Mouse (Mus musculus): Measurements from ENCODE around the gene Chn2.

Chn2 gene

DNA sequence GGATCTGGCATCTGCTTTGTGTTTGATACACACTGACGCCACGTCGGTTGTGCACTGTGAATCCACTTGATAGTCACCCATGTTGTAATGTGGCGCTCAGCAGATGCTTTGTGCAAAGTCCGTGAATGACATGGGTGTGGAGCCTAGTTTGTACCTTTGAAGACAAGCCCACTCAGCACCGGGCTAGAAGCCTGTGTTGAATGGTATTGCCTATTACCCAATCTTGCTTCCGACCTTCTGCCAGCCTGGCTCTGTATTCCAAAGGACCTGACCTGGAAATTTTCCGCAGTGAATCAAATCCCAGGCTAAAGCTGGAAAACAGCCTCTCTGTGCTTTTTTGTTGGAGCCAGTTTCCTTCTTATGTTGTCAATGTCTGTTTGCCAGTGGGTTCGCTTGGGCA lies 197.1 kb downstream of the Chn2 start:
- 85% methylated on average over 9 of the region's 9 CpGs for WGBS

DNA sequence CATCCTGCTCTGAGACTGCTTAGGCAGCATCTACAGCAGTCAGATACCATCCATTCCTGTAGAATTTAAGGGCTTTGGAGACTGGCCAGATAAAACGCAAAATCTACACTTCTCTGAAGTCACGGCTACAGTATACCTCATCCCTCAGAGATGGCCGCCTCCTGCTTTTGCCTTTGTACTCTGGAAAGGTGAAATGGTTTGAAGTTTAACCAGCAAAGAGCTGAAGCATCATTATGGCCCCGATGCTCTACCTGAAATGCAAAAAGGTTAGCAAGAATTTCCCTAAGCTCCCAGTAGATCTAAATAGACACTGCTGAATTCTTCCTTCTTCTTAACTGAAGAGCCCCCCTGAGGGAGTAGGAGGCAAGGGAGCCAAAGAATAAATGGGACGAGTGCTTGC lies 202.4 kb downstream of the Chn2 start:
- 50% methylated on average over 5 of the region's 5 CpGs for WGBS

DNA sequence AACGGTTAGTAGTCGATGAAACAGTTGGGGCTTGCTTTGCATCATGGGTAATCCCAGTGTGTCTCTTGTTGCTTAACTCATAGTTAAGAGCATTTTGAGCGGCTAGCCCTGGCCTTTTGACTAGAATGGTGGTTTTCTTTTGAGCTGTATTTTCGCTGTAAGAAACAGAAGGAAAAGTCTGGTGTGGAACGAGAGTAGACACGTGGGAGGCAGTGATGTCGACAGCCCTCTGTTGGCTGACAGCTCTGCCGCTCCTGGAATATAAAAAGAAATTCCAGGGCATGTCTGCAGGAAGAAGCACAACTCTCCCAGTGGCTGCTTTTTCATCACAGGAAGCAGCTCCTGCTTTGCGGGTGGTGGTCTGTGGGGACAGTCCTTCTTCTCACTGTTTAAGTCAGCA lies 202.9 kb downstream of the Chn2 start:
- WGBS = 18% methylated on average over 9 of the region's 9 CpGs

DNA sequence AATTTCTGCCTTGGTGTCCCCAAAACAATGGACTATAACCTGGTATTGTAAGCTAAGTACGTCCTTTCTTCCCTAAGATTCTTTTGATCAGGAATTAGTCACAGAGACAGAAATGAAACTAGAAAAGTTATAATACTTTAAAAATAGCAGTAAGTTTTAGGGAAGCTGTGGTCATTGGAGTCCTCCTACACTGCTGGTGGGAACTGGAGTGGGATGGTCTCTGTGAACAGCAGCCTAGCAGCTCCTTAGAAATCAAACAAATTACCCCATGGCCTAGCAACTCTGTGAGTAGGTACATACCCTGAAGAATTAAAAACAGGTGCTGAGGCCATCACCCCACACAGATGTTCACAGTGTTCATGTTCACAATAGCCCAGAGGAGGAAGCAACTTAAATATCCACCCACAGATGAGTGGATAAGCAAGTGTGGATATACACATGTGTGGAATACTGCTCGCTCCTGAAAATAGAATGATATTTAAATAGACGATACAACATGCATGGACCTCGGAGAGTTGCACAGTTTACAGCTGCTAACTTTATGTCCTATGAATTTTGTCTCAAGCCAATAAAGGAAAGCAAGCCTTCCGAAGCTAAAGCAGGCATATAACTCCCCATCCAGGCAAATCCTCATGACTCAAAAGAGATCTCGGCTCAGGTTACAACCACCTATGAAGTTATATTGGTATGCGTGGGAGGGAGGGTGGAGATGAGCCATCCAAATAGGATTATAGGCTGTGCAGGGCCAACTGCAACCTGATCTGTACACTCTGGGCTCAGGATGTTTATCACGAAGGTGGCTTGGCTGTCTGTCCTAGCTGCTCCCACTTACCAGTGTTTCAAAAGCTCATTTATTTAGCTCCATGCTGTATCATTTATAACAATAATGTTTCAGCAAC lies 209.2 kb downstream of the Chn2 start:
- 54% methylated on average over 8 of the region's 8 CpGs for WGBS

DNA sequence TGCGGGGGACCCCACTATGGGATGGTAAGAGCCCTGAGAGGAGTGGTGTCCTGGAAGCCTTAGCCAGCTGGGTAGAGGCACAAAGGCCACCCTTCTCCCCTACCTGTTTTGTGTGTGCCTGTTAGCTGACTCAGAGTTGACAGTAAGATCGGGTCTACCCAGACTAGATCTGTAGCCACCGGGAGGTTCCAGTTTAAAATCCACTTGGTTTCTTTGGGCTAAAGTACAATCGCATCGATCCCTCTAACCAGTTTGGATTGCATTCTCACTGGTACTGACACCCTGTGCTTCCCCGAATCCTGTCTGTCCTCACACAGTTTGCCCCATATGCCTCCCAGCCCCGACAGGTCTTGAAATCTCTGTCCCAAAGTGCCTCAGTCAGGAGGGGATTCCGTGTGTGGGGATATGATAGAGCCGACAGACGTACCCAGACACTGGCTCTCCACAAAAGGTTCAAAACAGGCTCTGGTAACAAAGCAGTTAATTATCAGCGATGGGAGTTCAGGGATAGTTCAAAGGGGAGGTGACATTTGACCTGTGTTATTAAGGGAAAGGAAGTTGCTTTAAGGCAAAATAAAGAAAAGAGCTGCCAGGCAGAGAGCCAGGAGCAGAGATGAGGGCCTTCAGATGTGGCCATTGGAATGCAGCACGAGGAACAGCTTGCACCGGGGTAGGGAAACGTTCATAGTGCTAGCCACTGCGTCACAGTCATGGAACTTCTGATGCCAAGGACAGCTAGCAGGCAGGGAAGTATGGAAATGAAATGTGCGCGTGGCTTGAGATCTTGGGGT lies 212.2 kb downstream of the Chn2 start:
- whole genome bisulfite sequencing = 72% methylated on average over 17 of the region's 17 CpGs

DNA sequence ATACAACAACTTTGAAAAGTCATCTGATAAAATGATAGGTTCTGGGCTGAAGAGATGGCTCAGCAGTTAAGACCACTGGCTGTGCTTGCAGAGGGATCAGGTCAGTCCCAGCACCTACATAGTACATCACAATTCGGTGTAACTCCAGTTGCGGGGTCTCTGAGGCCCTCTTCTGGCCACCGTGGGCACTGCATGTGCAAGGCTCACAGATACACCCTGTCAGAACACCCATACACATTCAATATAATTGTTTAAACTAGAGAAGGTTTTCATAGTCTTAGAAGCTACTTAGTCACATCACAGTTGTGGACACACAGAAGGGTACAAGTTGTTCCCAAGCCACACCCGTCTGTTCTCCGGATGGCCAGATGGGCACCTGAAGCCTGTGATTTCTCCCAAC lies 213.9 kb downstream of the Chn2 start:
- WGBS = 62% methylated on average over 5 of the region's 5 CpGs

DNA sequence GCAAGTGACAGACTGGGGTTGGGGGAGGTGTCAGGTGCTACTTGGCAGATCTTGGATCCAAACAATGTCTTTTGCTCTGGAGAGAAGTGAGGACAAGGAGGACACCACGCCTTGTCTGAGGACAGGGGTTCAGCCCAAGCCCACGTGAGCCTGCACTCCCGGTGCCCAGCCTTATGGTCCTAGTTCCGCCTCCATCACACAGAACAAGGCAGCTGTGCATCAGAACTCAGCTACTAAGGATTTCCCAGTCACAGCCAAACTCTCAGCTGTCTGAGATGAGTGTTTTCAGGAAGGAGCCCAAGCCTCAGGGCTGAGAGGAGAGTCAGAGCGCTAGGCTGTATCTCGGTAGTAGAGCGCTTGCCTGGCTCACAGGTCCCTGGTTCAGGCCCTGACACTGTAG lies 214.5 kb downstream of the Chn2 start:
- 56% methylated on average over 7 of the region's 7 CpGs for WGBS

DNA sequence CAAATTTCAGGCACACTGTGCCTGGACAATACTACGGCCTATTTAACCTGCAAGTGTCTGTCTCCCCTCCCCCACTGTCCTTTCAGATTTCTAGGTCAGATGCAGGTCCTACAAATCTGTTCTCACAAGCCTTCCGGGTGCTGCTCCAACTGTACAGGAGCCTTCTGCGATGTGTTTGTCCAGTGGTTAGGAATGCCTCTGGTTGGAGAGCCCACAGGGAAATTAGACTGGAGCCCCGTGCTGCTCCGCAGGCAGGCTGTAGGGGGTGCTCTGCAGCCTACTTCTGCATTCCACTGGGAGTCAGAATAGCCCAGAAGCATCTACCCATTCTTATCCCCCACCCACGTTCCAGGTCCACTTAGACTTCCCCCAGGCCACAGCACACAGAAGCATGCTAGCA lies 215.4 kb downstream of the Chn2 start:
- 71% methylated on average over 6 of the region's 6 CpGs for WGBS

DNA sequence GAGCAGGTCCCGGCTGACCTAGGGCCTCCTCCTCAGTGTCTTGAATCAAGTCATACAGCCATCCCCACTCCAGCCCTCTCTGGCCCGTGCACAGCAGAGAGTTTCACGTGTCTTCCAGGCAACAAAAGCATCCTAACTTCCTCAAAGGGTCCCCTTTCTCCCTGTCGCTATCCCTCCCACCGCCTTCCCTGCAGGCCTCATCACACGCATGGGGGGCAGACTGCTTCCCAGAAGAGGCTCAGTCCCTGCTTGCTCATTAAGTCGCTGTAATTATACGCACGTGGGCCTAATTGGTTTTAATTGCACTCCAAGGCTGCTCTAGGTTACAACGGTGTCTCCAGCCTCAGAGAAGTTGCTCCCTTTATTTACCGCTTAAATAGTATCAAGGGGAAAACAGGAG lies 216.0 kb downstream of the Chn2 start:
- WGBS = 56% methylated on average over 11 of the region's 11 CpGs

DNA sequence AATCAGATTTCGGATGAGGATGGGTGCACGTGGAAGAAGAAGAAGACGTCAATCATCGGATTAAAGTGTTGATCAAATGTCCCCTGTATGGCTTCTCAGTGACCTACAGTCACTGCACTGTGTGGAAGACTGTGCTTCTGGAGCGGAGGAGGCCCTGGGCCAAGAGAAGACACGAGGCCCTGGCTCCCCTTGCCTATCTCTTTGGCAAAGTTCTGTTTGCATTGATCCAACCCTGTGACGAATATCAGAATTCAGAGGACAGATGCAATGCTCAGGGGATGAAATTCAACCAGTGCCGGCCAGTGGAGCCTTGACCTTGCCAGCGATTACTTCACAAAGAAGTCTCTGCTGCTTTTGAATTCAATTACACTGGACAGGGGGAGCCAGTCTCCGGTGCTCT lies 217.0 kb downstream of the Chn2 start:
- WGBS = 81% methylated on average over 10 of the region's 10 CpGs

DNA sequence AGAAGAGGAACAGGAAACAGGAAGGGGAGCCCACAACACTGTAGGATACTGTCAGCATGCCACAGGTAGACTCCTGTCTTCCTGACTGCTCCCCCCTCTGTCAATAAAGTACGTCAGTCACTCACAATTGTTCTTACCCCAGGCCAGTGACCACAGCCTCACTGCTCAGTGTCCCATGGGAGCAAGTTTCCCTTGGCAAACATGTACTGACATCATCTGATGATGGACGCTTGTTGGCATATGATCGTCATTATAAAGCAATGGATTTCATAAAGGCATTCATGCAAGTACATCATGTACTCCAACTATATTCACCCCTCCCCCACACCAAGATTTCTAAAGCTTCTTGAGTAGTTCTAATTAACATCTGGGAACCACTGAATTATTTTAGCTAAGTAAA lies 218.2 kb downstream of the Chn2 start:
- 77% methylated on average over 3 of the region's 3 CpGs for WGBS

DNA sequence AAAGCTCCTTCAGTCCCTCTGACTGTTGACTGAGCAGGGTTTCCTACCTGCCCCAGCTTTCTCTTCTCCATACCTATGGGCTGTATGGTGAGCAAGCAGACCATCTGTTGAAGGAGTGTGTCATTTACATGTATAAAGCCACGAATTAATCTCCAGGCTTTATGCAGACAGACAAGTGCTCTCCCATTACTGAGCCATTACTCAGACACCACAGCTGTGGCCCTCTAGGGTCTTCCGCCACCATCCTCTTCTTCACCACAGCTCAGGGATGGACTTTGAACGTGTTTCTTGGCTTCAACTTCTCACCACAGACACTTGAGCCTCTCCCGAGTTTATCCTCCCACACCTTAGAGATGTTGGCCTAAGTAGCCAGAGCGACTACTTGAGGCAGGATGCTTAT lies 219.1 kb downstream of the Chn2 start:
- WGBS = 69% methylated on average over 5 of the region's 5 CpGs

DNA sequence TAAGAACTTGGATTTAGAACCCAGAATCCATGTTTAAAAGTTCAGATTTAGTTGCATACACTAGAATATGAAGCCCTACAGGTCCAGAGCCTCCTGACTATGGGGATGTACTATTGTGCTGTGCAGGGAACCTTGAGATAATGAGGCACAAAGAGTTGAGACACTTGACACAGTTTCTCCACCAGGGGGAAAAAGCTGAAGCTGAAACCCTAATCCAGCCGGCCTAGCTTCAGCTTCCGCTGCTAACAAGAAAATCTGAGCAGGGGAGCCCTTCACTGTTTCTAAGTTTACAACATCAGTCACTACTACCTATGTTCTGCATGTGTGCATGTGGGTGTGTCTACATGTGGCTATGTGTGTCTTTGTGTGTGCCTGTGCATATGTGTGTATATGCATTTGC lies 223.4 kb downstream of the Chn2 start:
- WGBS = 69% methylated on average over 2 of the region's 2 CpGs

DNA sequence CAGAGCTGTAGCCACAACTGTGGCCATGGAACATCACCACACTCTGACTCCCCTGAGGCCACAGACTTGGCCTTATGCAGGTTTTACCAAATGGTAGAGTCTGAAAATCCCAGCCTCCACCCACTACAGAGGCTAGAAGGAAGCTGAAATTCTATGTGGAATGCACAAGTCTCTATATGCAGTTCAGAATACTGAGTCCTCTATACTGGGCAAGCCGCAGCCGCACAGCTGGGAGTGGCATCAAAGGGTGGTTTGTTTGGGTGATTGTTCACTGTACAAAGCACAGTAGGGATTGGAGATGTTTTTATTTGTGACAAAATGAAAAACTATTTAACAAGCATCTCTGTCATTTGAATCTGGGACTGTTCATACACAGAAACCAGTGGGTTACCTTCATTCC lies 224.5 kb downstream of the Chn2 start:
- 75% methylated on average over 2 of the region's 2 CpGs for WGBS

DNA sequence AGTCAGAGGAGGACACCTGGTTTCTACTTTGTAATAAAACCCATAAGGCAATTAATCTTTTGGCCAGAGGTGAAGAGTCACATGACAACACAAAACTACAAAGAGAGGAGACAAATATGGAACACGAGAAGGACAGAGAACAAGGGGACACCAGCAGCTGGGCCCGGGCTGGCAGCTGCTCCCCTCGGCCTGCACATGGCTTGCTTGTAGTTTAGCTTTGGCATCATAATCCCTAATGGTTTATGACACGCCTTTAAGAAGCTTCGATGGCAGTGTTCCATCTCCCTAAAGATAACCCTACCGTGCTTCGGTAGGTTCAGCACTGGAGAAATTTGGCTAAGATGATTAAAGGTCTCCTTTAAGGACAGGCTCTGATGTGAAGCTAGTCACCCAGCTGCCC lies 225.2 kb downstream of the Chn2 start:
- 85% methylated on average over 7 of the region's 7 CpGs for WGBS

DNA sequence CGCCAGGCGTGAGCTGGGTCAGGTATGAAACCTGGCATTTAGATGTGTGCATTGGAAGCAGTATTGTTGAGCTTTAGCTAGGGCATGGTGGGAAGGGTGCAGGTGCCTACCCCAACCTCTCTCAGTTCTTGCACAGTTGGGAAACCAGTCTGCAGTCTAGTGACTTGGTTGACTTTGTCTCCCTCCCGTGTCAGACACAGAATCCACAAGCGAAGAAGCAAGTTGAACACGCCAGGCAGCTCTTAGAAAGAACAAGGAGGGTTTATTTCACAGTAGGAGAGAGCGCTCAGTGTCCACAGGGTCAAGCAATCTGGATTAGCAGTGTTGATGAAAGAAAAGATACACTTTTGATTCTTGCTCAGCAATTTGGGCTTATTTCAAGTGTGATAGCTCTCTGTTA lies 226.0 kb downstream of the Chn2 start:
- WGBS = 90% methylated on average over 6 of the region's 6 CpGs

DNA sequence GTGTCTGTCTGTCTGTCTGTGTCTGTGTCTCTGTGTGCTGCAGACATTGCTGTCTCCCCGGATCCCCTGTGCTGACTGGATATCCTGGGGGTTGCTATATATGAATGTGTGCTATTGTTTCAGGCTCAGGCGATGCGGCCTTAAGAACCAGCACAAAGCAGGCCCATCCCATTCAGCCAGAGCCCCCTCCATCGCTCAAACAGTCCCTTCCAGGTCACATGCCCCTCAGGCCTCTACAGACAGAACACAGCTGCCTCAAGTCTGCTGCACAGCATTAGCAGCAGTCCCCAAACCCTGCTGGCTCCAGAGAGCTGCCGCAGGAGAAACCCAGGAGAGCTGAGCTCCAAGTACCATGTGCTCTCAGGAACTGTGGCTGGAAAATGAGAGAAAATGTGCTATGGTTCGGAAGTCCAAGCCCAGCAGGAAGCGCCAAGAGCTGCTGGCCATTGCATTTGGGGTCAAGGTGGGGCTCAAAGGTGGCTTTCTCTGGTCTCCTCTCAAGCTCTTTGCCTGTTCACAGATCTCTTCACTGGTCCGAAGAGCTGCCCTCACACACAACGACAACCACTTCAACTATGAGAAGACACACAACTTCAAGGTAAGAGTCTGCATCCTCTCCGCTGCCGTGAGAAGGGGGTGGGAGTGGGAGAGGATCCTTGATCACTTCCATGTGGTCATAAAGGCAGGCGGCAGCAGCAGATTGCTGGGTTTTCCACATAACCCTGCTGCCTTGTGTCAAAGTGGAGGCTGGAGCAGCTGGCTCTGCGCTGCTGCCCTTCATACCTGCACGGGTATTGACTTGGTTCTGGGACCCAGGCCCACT lies 233.4 kb downstream of the Chn2 start:
- WGBS = 76% methylated on average over 14 of the region's 14 CpGs

DNA sequence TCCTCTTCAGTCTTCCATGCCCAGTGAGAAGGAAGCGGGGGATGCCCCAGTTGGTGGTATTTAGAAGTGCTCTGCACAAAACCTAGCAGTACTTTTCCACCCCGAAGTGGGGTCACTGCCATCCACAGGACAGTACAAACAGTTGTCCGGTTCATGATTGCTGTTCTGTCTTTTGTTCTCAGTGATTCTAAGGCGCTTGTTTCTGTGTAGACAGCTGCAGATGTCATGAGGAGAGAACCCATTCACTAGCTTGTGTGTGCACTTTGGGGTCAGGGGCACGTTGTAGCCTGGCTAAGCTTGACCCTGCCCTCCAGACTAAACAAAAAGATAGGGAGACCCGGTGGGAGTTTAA lies 234.0 kb downstream of the Chn2 start:
- WGBS = 76% methylated on average over 6 of the region's 6 CpGs

DNA sequence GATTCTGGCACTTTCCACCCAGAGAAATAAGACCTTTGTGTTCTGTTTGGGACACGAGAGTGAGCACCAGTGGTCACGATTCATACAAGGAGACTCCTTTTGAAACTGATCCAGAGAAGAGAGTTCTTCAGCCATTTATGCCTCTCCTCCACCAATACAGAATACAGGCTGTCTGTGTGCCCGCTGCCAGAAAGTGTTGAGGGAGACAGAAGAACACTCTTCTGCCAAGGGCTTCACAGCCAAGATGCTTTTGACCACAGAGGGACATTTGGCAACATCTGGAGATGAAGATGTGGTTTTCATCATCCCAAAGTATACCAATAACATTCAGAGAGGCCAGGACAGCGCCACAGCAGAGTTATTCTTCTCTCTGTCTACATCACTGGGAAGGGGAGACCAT lies 237.9 kb downstream of the Chn2 start:
- 69% methylated on average over 4 of the region's 4 CpGs for WGBS

DNA sequence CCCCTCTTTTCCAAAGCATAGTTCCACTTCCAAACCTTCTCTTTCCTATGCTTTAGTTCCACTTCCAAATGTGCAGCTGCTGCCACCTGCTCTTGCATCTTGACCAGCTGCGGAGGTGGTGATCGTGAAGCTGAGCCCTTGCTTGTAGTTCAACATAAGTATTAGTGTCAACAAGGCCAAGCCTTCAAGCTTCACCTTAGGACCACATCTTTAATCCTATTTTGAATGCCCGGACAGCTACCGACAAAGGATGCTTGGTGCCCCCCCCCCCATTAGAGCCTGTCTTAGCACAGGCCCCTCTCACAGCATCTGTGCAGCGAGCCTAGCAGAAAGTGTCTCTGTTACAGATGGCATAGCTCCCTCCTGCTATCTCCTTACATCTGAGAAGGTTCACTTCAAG lies 238.5 kb downstream of the Chn2 start:
- 47% methylated on average over 5 of the region's 5 CpGs for WGBS

DNA sequence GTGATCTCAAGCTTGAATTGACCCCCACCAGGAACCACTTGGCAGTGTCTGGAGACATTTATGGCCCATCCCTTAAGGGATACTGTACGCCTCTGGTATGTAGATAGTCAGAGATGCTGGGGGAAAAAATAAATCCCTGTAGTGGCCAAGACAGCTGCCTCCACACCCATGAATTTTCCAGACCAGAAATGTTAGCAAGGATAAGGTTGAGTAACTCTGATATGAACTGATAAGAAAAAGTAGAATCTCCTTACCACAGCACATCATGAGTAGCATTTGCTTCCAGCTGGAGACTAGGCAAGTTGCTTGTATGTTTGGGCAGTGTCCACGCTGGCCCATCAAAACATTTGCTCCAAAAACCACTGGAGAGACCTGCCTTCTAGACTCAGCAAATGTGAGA lies 239.3 kb downstream of the Chn2 start:
- 85% methylated on average over 2 of the region's 2 CpGs for WGBS

DNA sequence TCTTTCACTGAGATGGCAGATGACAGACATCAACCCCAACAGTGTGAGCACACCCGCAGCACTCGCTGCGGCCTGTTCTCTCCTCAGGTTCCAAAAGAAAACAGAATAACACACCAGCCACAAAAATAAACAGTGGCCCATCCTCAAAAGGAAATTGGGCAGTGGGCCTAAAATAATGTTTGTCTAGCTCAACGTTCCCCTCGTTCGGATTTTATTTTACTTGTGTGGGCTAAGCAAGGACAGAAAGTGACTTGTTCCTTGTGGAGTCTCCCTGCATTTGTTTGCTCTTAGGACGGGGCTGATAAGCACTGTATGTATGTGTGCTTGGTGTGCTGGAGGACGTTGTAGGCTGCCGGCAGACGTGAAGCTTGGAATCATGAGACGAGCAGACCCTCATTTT lies 240.0 kb downstream of the Chn2 start:
- 59% methylated on average over 11 of the region's 11 CpGs for WGBS

Data from cerebral cortex, adult 2 months (tissue).